Mouse (Mus musculus) left cerebral cortex, adult 2 months (tissue): ENCODE measurements around the gene Fgfr2. TPM values are rescaled to one million over a fixed set of nuclear protein-coding genes. Genes with fewer than 3 reads are reported as not detected.
"Not testable (repeated sequence)": the region's sequence is repeated elsewhere in the genome, so short reads cannot be mapped to it uniquely, and the experiment has no call there.

Experiments
- DNase-seq, 2 experiments: peaks; one replicate each; pipeline ENCODE4 v3.0.0; 2021 to 2022; ENCODE audit warnings: low spot score in 2 of 2, mixed read lengths in 1 of 2; ENCODE audit errors: extremely low spot score in 1 of 2
- H3K27ac ChIP-seq: fragments of 200-600 bp; 2 replicates; pipeline ENCODE4 v1.8.1; 2022
- H3K4me3 ChIP-seq: fragments of 200-600 bp; 2 replicates; pipeline ENCODE4 v1.8.1; 2022
- CTCF ChIP-seq: fragments of 200-600 bp; IDR thresholded peaks from 2 replicates; pipeline ENCODE4 v1.8.1; 2022; ENCODE audit warnings: antibody characterized with exemption, mild to moderate bottlenecking, moderate library complexity
- intact Hi-C: fragments of 180-260 bp; cut with DNase I; formaldehyde crosslinking; loops from one replicate; pipeline ENCODE4 v1.15.1; 2025
- total RNA-seq, 2 experiments: library from RNA; stranded (reverse); gene quantifications; 2 replicates each; pipeline ENCODE4 v1.2.3; 2021

The Fgfr2 gene
- total RNA-seq, 2 experiments from 2014 or later, result 47.3 to 47.4 TPM

DNA sequence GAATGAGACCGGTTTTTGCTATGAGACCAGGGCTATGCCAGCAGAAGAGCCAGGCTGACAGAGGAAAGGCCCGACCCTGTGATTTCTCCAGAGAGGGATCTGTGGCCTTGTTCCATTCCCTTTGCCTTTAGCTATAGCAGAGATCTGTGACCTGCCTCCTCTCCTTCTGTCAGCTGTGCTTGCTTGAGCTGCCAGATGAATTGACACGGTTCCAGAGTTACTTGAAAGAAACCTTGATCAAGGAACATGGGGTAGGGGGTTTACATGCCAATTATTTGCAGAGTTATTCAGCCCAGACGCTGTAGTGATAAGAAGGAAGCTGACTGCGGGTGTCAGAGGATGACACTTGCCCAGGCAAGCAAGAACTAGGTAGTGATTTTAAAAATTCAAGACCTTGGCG, 2525.6 kb downstream of the Fgfr2 start:
- no peak overlapping the region for H3K27ac ChIP-seq
- H3K4me3 ChIP-seq, result no peak overlapping the region
- intact Hi-C loops, result no loop called here
- TF ChIP-seq CTCF, result no peak
- no peak for DNase-seq

DNA sequence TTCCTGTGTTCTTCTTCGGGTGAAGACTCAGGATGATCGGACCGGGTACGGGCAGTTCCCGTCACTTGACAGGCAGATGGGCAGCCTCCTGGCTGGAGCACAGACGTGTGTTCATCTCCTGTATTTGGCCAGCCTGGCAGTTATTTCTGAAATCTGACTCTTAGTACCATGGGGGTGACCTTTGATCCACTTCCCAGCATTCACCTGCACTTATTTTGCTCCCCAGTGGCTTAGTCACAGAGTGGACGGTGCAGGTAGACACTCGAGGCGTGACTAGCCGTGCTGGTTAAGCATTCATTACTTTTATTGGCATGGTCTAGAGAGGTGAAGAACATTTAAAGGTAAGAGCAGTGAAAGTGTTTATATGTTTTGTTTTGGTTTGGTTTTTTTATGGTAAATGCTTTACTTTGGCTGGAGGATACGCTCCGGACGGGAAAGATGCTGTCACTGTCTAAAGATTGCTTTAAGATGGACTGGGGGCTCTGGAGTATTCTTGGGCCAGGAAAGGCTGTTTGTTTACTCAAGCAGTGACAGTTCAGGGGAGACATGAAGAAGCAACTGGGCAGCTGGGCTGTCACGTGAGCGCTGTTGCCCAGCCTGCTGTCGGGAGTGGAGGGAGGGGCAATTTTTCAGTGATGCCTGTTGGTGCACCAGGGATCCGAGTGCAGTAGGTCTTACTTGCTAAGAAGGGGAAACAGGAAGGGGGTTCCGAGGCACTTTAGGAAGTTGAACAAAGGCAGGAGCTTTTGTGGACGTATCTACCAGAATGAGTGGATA, 2526.9 kb downstream of the Fgfr2 start:
- H3K27ac ChIP-seq, intact Hi-C loops, DNase-seq, H3K4me3 ChIP-seq: not testable (repeated sequence)

DNA sequence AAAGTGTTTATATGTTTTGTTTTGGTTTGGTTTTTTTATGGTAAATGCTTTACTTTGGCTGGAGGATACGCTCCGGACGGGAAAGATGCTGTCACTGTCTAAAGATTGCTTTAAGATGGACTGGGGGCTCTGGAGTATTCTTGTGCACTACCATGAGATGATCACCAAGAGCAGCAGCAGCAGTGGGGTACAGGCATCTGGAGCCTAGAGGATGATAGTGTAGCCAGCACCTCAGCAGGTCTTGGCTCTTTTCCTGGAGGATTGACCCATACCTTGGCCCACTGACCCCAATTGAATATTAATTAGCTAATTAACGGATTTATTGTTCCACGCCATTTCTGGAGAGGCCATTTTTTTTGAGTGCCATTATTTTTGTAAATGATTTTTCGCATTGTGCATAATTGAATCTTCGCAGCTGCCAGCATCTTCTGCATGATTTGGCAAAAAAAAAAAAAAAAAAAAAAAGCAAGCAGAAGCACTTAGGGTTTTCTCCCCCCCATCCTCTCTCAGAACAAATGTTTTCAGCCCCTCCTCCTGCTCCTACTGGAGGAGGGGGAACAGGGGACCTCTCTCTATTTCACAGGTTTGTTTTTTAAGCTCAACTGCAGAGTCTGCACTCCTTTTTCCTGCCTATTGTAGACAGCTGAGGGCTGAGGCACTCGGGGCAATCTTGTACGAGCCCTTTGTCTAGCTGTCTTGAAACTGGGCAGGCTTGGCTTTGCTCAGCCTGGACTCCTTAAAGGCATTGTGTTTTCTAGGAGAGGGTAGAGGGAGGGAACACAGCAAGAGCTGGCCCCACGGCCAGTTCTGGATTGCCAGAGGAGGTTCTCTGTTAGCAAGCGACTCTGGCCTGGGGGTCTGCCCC, 2529.5 kb downstream of the Fgfr2 start:
- intact Hi-C loops, H3K4me3 ChIP-seq, DNase-seq, H3K27ac ChIP-seq: not testable (repeated sequence)

DNA sequence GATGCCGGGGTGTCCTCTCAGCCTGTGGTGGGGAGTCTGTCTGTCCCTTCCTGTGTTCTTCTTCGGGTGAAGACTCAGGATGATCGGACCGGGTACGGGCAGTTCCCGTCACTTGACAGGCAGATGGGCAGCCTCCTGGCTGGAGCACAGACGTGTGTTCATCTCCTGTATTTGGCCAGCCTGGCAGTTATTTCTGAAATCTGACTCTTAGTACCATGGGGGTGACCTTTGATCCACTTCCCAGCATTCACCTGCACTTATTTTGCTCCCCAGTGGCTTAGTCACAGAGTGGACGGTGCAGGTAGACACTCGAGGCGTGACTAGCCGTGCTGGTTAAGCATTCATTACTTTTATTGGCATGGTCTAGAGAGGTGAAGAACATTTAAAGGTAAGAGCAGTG, 2530.2 kb downstream of the Fgfr2 start:
- H3K27ac ChIP-seq, H3K4me3 ChIP-seq, DNase-seq, intact Hi-C loops: not testable (repeated sequence)

DNA sequence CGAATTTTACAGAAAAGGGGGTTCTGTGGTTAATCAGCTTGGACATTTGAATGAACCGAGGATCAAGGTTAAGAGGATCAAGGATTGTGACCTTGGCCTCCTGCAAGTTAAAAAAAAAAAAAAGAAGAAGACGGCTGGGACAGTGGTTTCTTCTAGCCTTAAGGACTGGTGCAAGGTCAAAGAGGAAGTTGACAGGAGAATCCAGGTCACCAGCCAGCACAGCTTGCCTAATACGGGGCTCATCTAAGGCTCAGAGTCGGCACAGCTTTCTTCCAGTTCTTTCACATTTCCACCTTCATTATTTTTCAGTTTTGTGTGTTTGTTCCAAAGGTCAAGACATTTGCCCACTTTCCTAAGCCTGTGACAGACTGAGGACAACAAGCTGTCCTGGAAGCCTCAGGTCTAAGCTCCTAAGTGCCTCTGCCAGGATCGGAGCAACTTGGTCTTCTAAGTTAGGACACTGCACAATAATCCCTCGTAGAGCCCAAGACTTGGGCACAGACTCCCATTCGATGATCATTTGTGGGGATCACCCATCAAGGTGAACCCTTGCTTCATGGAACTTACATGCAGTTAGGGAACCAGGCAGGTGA, 2532.2 kb downstream of the Fgfr2 start:
- Histone ChIP-seq H3K4me3 (no peak overlapping the region), H3K27ac (no peak overlapping the region)
- intact Hi-C loops, result no loop called here
- DNase-seq, result no peak
- TF ChIP-seq CTCF, result no peak

DNA sequence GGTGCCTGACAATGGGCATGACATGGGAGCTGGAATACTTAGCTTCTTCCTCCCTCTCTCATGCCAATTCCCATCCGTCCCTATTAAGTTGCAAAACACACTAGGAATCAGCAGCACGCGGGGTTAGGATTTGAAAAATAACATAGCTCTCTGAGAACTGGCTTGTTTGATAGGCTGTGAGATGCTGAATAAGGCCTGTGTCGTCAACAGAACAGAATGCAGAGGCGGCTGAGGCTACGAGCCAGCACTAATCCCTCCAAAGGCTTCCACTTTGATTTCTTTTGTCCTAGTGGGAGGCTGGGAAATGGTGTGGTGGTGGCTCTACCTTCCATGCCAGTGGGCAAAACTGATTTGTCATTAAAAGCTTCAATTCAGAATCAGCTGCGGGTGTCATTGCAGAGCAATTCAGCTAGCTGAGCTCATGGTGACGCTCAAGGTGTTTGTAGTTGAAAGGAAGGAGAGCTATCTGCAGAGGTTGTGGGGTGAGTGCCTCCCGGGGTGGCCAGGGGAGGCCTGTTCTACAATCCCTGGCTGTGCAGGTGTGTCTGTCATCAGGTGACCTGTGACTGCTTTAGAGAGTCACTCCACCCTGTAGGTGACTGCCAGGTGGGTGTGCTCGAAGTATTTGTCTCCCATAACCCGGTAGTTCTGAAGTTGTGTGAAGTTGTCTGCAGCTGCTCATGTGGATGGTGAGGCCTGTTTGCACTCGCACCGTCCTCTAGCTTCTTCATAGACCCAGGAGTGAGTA, 2532.9 kb downstream of the Fgfr2 start:
- no peak for TF ChIP-seq CTCF
- Histone ChIP-seq H3K27ac (no peak overlapping the region), H3K4me3 (no peak overlapping the region)
- no peak for DNase-seq
- intact Hi-C loops, result no loop called here

DNA sequence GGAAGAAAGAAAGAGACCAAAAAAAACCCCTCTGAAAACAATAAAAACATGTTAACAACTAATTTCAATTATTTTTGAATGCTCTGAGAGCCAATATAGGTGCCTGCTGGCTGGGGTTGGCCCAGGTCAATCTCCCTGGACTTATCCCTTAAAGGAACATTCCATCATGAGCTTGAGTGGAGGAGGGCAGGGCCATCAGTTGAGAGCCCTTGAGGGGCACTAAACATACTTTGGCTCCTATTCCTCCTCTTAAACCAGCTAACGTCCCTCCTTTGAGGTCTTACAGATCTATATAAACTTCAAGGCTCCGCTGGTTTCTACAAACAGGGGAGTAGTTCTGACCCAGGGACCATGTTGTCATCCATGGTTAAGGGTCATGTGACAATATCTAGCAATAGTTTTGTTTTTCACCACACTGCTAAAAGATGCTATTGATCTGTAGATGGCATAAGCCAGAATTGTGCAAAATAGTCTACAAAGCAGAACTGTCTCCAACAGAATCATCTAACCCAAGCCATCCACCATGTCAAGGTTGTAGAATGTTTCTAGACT, 2536.6 kb downstream of the Fgfr2 start:
- intact Hi-C loops, result no loop called here
- Histone ChIP-seq H3K27ac (no peak overlapping the region), H3K4me3 (no peak overlapping the region)
- TF ChIP-seq CTCF, result no peak
- no peak for DNase-seq

DNA sequence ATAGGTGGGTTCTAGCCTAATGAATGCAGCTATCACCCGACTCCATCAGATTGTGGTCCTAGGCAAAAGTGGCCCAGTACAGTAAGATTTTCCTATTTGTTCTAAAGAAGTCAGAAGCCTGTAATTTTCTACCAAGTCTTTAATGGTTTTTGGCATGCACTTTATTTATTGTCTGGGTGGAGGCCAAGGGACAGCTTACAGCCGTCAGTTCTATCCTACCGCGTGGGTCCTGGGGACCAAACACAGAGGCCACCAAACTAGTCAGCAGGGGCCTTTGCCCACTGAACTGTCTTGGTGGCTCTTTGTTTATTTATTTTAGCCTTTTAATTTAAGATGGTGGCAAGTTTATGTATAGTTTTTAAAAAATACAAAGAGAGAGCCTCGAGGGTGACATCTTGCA, 2544.5 kb downstream of the Fgfr2 start:
- intact Hi-C loops, result no loop called here
- no peak for DNase-seq
- Histone ChIP-seq H3K4me3 (no peak overlapping the region), H3K27ac (no peak overlapping the region)
- TF ChIP-seq CTCF, result no peak

DNA sequence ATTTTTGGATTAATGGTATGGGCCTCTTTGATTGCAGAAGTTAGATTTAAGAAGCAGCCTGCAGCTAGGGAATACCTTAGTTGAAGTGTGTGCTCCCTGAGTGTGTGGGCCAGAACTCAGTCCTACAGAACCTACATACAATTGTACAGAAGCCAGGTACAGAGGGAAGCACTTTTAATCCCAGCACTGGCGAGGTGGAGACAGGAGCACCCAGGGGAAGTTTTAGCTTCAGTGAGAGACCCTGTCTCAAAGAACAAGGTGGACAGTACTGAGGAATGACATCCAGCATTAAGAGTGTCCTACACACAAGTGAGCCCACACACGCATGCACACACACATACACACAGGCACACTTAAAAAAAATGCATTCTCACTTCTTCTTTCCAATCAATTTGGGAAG, 2545.1 kb downstream of the Fgfr2 start:
- TF ChIP-seq CTCF, result no peak
- Histone ChIP-seq H3K27ac (no peak overlapping the region), H3K4me3 (no peak overlapping the region)
- intact Hi-C loops, result no loop called here
- no peak for DNase-seq

DNA sequence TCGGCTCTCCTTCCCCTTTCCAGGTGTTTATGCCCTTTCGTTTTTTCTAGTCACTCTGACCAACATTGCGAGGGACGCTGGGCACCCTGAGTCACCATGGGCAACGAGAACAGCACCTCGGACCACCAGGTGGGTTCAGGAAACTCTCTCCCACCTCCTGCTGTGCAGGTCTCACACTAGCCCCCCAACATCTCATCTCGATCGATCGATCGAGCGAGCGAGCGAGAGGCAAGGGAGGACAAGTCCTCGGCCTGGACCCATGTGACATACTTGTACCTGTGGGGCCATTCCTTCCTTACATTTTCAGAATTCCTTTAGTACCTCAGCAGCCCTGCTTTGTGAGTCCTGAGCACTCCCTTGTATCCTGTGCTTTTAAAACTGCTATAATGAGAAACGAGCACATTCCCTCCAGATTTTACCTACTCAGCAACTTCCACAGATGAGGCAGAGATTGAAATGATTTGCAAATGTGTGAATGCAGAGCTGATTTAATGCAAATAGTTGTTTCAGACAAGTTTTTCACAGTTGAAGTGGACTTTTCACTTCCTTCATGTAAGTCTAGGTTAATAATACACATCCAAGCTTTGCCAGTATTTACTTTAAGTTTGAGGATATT, 2545.7 kb downstream of the Fgfr2 start, which contains the start of gene Tacc2:
Gene Tacc2, plus strand, starts transcription at position 51 of the 616 bp plus-strand sequence.
- DNase-seq, result no peak
- no peak for TF ChIP-seq CTCF
- no peak within 1 kb of the TSS for H3K4me3 ChIP-seq
- H3K27ac ChIP-seq, result no peak within 1 kb of the TSS
- intact Hi-C loops, result no loop called here

DNA sequence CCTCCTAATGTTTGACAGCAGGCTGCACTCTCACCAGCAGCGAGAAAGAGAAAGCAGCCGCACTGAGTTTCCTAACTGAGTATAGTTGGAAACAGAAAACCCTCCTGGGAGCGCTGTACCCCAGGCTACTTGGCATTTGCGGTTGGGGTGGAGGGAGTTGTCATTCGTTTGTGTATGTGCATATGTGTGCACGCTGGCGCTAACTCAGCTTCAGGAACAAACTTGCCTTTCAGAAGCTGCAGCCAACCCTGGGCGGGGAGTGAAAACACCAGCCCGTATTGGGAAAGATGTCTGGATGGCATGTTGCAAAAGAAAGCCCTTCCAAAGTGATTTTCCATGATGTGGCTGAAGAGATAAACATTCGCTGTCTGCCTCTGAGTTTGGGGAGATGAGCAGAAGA, 2546.2 kb downstream of the Fgfr2 start:
- DNase-seq, result no peak
- Histone ChIP-seq H3K4me3 (no peak overlapping the region), H3K27ac (no peak overlapping the region)
- TF ChIP-seq CTCF, result no peak
- intact Hi-C loops, result no loop called here
